Mouse (Mus musculus): ENCODE results near the gene Slc16a14.

The Slc16a14 gene

GRCm38 (mm10) chr1:84866231-84866630 lies 68.7 kb downstream of the Slc16a14 start:
- DNase-seq (ENCODE audit: low spot score): no peak

- no peak for DNase-seq (ENCODE audit: low spot score)
Measured at GRCm38 (mm10) chr1:84864645-84865044, 70.3 kb downstream of the Slc16a14 start.

GRCm38 (mm10) chr1:84861255-84861630 lies 73.7 kb downstream of the Slc16a14 start:
- no peak for DNase-seq (ENCODE audit: low spot score)

GRCm38 (mm10) chr1:84860360-84861254 lies 74.3 kb downstream of the Slc16a14 start:
- DNase-seq (ENCODE audit: low spot score): no peak

- no peak for DNase-seq (ENCODE audit: low spot score)
Measured at GRCm38 (mm10) chr1:84859597-84859996, 75.3 kb downstream of the Slc16a14 start.

Measured in urinary bladder, postnatal 14 days (tissue).